Mouse (Mus musculus) adrenal gland, postnatal 36 days (tissue): Measurements from ENCODE around the gene Proca1. TPM values are rescaled to one million over a fixed set of nuclear protein-coding genes. Genes with fewer than 3 reads are reported as not detected.

Experiments used
- DNase-seq, 2 experiments: peaks; one replicate each; pipeline ENCODE4 v3.0.0; 2021; ENCODE audit warnings: mixed read lengths in 1 of 2
- total RNA-seq, 2 experiments: library from RNA; stranded (reverse); gene quantifications; 2 replicates each; pipeline ENCODE4 v1.2.3; 2021

Proca1 gene
- total RNA-seq, 2 experiments from 2014 or later = 14.1 to 15.2 TPM

GRCm38 (mm10) chr11:78165761-78166109, 27.5 kb upstream of the Proca1 start:
- DNase-seq = peak; percentile 71 to 80

- DNase-seq = no peak
Observed at GRCm38 (mm10) chr11:78166161-78166560, 27.0 kb upstream of the Proca1 start.

- DNase-seq = no peak
Observed at GRCm38 (mm10) chr11:78166640-78167039, 26.6 kb upstream of the Proca1 start.

GRCm38 (mm10) chr11:78167257-78167959, 25.8 kb upstream of the Proca1 start:
- DNase-seq = no peak

GRCm38 (mm10) chr11:78168541-78169468, 24.4 kb upstream of the Proca1 start:
- DNase-seq = no peak

GRCm38 (mm10) chr11:78170306-78170705, 22.9 kb upstream of the Proca1 start:
- DNase-seq = no peak

- no peak for DNase-seq
Observed at GRCm38 (mm10) chr11:78171328-78171727, 21.9 kb upstream of the Proca1 start.

GRCm38 (mm10) chr11:78172034-78172747, 21.0 kb upstream of the Proca1 start:
- no peak for DNase-seq

- peak; percentile 17 to 54 for DNase-seq
Observed at GRCm38 (mm10) chr11:78172748-78173383, 20.3 kb upstream of the Proca1 start.

GRCm38 (mm10) chr11:78174506-78174905, 18.7 kb upstream of the Proca1 start:
- no peak for DNase-seq

- DNase-seq = no peak
Observed at GRCm38 (mm10) chr11:78175771-78176401, 17.3 kb upstream of the Proca1 start.

- DNase-seq = peak; percentile 95 to 97
Observed at GRCm38 (mm10) chr11:78176402-78176862, 16.8 kb upstream of the Proca1 start, which contains the start of the genes Nek8 and Tlcd1. Gene Nek8 (minus strand): TSS chr11:78176675. Gene Tlcd1 (plus strand): TSS chr11:78176711.

GRCm38 (mm10) chr11:78176905-78177331, 16.3 kb upstream of the Proca1 start:
- no peak for DNase-seq

- peak; percentile 44 to 56 for DNase-seq
Observed at GRCm38 (mm10) chr11:78177437-78177836, 15.8 kb upstream of the Proca1 start.

GRCm38 (mm10) chr11:78177903-78178858, 15.0 kb upstream of the Proca1 start:
- peak; percentile 95 to 96 for DNase-seq

- DNase-seq = peak; percentile 73 to 80
Observed at GRCm38 (mm10) chr11:78178859-78179437, 14.2 kb upstream of the Proca1 start.

GRCm38 (mm10) chr11:78179438-78179999, 13.7 kb upstream of the Proca1 start:
- no peak for DNase-seq

- DNase-seq = no peak
Observed at GRCm38 (mm10) chr11:78180081-78180761, 13.0 kb upstream of the Proca1 start.
